Mouse (Mus musculus) ES-E14 (cell line): ENCODE measurements around the gene Shq1. TPM values are rescaled to one million over a fixed set of nuclear protein-coding genes. Genes with fewer than 3 reads are reported as not detected.

Source experiments
- DNase-seq: peaks from one replicate; pipeline ENCODE4 v3.0.0-alpha.2; 2013; ENCODE audit warnings: low read depth, low spot score
- H3K27ac ChIP-seq: 2 replicates; pipeline ENCODE4 v1.5.1; 2012; ENCODE audit warnings: low read depth, mild to moderate bottlenecking, low read length, moderate library complexity, mixed read lengths; ENCODE audit not compliant: poor library complexity, insufficient read depth, severe bottlenecking
- H3K36me3 ChIP-seq: 2 replicates; pipeline ENCODE4 v1.6.1; 2012; ENCODE audit warnings: mild to moderate bottlenecking, low read length, moderate library complexity, mixed read lengths; ENCODE audit not compliant: control insufficient read depth, poor library complexity, insufficient read depth, severe bottlenecking
- H3K4me1 ChIP-seq, 2 experiments: fragments of 150-350 bp in 1 of 2; sonication (generic) in 1 of 2; 2 replicates each; pipeline ENCODE4 v1.6.1; 2012; ENCODE audit warnings: low read length in 2 of 2, mild to moderate bottlenecking in 1 of 2, mixed read lengths in 1 of 2; ENCODE audit not compliant: control insufficient read depth in 2 of 2, insufficient read depth in 2 of 2, poor library complexity in 1 of 2
- H3K4me3 ChIP-seq, 2 experiments: fragments of 150-350 bp in 1 of 2; sonication (generic) in 1 of 2; 2 replicates each; pipeline ENCODE4 v1.5.1; 2012; ENCODE audit warnings: low read length in 2 of 2, low read depth in 1 of 2, mild to moderate bottlenecking in 1 of 2, mixed read lengths in 1 of 2; ENCODE audit not compliant: insufficient read depth in 1 of 2, poor library complexity in 1 of 2, severe bottlenecking in 1 of 2
- H3K9ac ChIP-seq: 2 replicates; pipeline ENCODE4 v1.6.1; 2012; ENCODE audit warnings: low read depth, mild to moderate bottlenecking, low read length, mixed read lengths; ENCODE audit not compliant: poor library complexity, insufficient read depth, severe bottlenecking
- H3K9me3 ChIP-seq: fragments of 150-350 bp; sonication (generic); 2 replicates; pipeline ENCODE4 v1.6.1; 2012; ENCODE audit warnings: low read depth, mild to moderate bottlenecking, low read length; ENCODE audit not compliant: control insufficient read depth, insufficient read depth
- CHD2 ChIP-seq: IDR thresholded peaks from 2 replicates; pipeline ENCODE4 v1.6.1; 2014; ENCODE audit warnings: mild to moderate bottlenecking, low read depth, low read length, inconsistent platforms
- HCFC1 ChIP-seq: IDR thresholded peaks from 2 replicates; pipeline ENCODE4 v1.6.1; 2012; ENCODE audit warnings: low read length, inconsistent platforms, borderline replicate concordance; ENCODE audit not compliant: insufficient read depth
- MAFK ChIP-seq: IDR thresholded peaks from 2 replicates; pipeline ENCODE4 v1.6.1; 2014; ENCODE audit warnings: mild to moderate bottlenecking, low read depth, low read length, inconsistent platforms; ENCODE audit not compliant: insufficient read depth
- ZC3H11A ChIP-seq: IDR thresholded peaks from 2 replicates; pipeline ENCODE4 v1.6.1; 2012; ENCODE audit warnings: low read depth, mild to moderate bottlenecking, inconsistent platforms, low read length, borderline replicate concordance
- ZNF384 ChIP-seq: IDR thresholded peaks from 2 replicates; pipeline ENCODE4 v1.6.1; 2012; ENCODE audit warnings: low read depth, low read length, inconsistent platforms
- in situ Hi-C, 2 experiments: fragments of 600-800 bp; cut with MboI; formaldehyde crosslinking; loops; one replicate each; pipeline ENCODE4 v1.15.1; 2025; ENCODE audit warnings: low sequenced_read_pairs in 2 of 2, inconsistent platforms in 1 of 2; ENCODE audit not compliant: unreplicated experiment in 2 of 2
- total RNA-seq: library from RNA; depleted of rRNA; stranded (reverse); fragments of 300-350 nt; gene quantifications from 2 replicates; pipeline ENCODE4 v1.2.3, GENCODE M21; 2012

The Shq1 gene
- total RNA-seq, 1 experiment: 25.1 TPM

DNA sequence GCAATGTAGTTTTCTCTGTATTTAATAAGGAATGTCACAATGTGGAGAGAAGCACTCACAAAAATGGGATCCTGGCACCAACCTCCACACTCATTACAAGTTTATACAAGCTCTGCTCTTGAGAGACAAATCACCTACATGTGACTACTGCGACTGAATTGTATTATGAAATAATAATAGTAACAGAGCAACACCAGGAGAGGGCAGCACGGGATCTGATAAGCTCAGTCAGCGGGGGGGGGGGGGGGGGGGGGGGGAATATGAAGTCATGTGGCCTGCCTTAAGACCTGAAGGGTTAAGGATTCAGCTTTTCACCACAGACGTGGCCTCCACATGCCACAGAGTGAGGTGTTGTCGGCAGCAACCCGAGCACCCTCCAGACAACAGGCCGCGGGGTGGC, 60.8 kb downstream of the Shq1 start:
- Histone ChIP-seq H3K9ac (no peak overlapping the region), H3K4me3 (no peak overlapping the region), H3K4me1 (no peaks in the 10 kb centered on the region), H3K36me3 (peaks cover 5% of the 10 kb centered on the region; the same call in 1 of the 2 replicates), H3K9me3 (no peaks in the 10 kb centered on the region), H3K27ac (no peak overlapping the region)
- TF ChIP-seq ZNF384: no peak
- no peak for DNase-seq
- in situ Hi-C loops: no loop called here

DNA sequence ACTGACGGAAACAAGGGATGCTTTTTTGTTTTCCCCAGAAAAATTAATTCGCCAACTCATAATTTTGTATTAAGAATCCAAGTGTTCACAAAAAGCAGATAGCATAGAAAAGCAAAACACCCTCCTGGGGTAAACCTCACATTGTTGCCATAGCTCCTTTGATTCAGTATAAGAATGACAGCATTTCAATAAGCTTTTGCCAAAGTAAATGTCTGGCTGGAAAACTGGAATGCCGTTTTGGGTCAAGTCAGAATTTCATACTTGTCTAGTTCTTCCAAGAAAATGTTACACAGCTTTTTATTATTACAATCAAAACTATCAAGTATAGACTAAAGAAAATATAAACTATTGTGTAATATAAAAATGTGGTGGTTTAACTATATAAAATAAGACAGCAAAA, 61.7 kb downstream of the Shq1 start:
- DNase-seq: no peak
- no peak for TF ChIP-seq ZNF384
- no peak for TF ChIP-seq HCFC1
- no peak for TF ChIP-seq MAFK
- no peak for TF ChIP-seq ZC3H11A
- no peak for TF ChIP-seq CHD2
- Histone ChIP-seq H3K27ac (no peak overlapping the region), H3K9ac (no peak overlapping the region), H3K4me3 (no peak overlapping the region), H3K4me1 (no peaks in the 10 kb centered on the region), H3K9me3 (no peaks in the 10 kb centered on the region), H3K36me3 (peaks cover 5% of the 10 kb centered on the region; the same call in 1 of the 2 replicates)
- in situ Hi-C loops: no loop called here

DNA sequence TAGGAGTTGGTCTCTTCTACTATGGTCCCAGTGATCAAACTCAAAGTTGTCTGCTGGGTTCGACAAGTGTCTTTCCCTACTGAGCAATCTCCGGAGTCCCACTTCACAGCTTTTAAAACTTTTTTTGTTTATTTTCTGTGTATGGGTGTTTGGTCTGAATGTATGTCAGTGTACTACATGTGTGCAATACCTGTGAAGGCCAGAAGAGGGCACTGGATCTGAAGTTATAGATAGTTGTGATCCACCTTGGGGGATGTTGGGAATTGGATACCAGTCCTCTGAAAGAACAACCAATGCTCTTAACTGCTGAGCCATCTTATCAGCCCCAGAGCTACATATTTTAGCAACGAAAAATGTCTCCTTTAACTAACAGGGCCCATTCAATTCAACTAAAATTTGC, 62.5 kb downstream of the Shq1 start:
- Histone ChIP-seq H3K27ac (no peak overlapping the region), H3K4me3 (no peak overlapping the region), H3K4me1 (no peaks in the 10 kb centered on the region), H3K9ac (no peak overlapping the region), H3K9me3 (no peaks in the 10 kb centered on the region), H3K36me3 (0 out of 2 replicates have a peak, but pooled peaks cover 3% of the 10 kb centered on the region)
- TF ChIP-seq CHD2 (no peak), ZC3H11A (0 out of 2 replicates have a peak, but pooled peaks have one; percentile 25), MAFK (no peak), HCFC1 (no peak)
- in situ Hi-C loops: no loop called here
- DNase-seq: peak; percentile 55

DNA sequence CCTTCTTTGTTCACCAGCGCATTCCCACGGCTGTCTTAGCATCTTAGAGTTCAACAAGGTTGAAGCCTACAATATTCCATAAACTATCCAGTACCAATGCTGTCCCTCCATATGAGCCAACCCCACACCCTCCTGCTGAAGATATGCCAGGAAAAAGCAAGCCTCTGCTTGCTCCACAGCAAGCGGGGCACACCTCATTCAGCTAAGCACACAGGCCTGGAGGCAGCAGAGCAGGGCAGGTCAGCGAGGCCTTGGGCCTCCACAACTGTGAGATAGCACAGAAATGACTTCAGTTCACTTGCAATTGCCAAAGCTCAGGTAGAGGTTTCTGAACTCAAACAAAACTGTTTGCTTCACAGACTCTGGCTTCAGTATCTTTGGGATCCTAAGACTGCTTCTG, 64.2 kb downstream of the Shq1 start:
- no peak overlapping the region for H3K27ac ChIP-seq
- no peak for TF ChIP-seq ZC3H11A
- TF ChIP-seq ZNF384: no peak
- no peak for TF ChIP-seq CHD2
- TF ChIP-seq HCFC1: no peak
- no peak for TF ChIP-seq MAFK

DNA sequence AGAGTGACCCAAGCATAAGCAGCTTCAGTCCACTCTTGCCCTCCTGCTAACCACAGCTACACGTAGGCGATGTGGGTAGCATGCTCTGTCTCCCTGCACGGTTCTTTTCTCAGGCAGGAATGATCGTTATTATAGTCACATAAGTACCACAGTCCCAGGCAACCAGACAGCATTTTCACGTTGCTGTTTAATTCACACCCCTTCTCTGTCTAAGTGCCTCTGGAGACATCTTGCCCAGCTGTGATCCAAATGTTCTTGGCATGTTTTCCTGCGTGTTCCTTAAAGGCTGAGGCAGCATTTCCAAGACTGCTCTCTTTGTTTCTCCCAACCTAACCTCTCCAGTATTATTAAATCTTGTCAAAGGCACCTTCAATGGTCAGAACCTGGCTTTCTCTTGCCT, 67.3 kb downstream of the Shq1 start:
- Histone ChIP-seq H3K4me1 (no peaks in the 10 kb centered on the region), H3K27ac (no peak overlapping the region), H3K9me3 (no peaks in the 10 kb centered on the region), H3K4me3 (no peak overlapping the region), H3K9ac (no peak overlapping the region), H3K36me3 (peaks cover 6% of the 10 kb centered on the region; the same call in 1 of the 2 replicates)
- no peak for TF ChIP-seq ZC3H11A
- in situ Hi-C loops: no loop called here
- DNase-seq: no peak

More for the DNA sequence above, 64.2 kb downstream of the Shq1 start:
- Histone ChIP-seq H3K9ac (no peak overlapping the region), H3K4me1 (no peaks in the 10 kb centered on the region), H3K4me3 (no peak overlapping the region), H3K9me3 (no peaks in the 10 kb centered on the region), H3K36me3 (0 out of 2 replicates have a peak, but pooled peaks cover 3% of the 10 kb centered on the region)
- DNase-seq: no peak
- in situ Hi-C loops: no loop called here
